In genomic region chr1:132304618-132305214, GRCm38 (mm10) we compare ENCODE assay signal across 21 mouse cellular contexts. TPM values are rescaled to one million over a fixed set of nuclear protein-coding genes. Genes with fewer than 3 reads are reported as not detected.
A peak's percentile ranks its signal among the peaks of the same experiment; 100 is the strongest.
DNase-seq lines count a peak whose midpoint lies in the region; ATAC-seq lines count a peak whose summit lies in the region.
"Had no signal": no experiment of that assay in that cellular context is flagged by ENCODE, and none has a peak within 500 bp of the region (broad histone marks: within the 10 kb centered on the region; RNA-seq: fewer than 3 reads in every experiment).

No protein-coding gene starts in this region.

- peaks cover 59% of the 10 kb centered on the region for H3K4me1 ChIP-seq in hindbrain, embryonic 10.5 days (replicated peaks)
- H3K4me1 ChIP-seq in hindbrain, embryonic 11.5 days (replicated peaks; ENCODE audit: control insufficient read depth, insufficient read depth, low read length): no peaks in the 10 kb centered on the region; the same call in 1 of the 2 replicates
- 0 out of 2 replicates have a peak, but pooled peaks cover 3% of the 10 kb centered on the region for H3K4me1 ChIP-seq in kidney, embryonic 14.5 days (ENCODE audit: control insufficient read depth, insufficient read depth, low read length)
- H3K4me1 ChIP-seq: embryonic facial prominence, embryonic 15.5 days had no signal

- H3K9ac ChIP-seq in hindbrain, embryonic 11.5 days (ENCODE audit: low read depth, low read length): no peak overlapping the region
- no peak overlapping the region for H3K9ac ChIP-seq in kidney, embryonic 14.5 days (ENCODE audit: low read depth, low read length)
- H3K9ac ChIP-seq: embryonic facial prominence, embryonic 15.5 days; heart, embryonic 13.5 days; hindbrain, embryonic 13.5 days had no signal

- DNase-seq in hindbrain, embryonic 10.5 days (ENCODE audit: low spot score): no peak
- DNase-seq in hindbrain, embryonic 11.5 days (ENCODE audit: low spot score): no peak
- peak; percentile 51 for DNase-seq in kidney, adult 9 months
- peak; percentile 62 for DNase-seq in ZHBTc4 (ENCODE audit: low read depth, low spot score)
- DNase-seq in embryo, embryonic 9.5 days (ENCODE audit: extremely low spot score): peak; percentile 65
- DNase-seq in ovary, postnatal 10 days (ENCODE audit: low spot score): no peak
- DNase-seq: adrenal gland, adult 2 months; cerebellum, adult 11 months; cerebellum, adult 8-10 months; cerebellum, postnatal 14 days; gastrocnemius, postnatal 36 days; heart, adult 11 months; heart, postnatal 36 days had no signal

- H3K27ac ChIP-seq in hindbrain, embryonic 10.5 days: peak overlapping the region; percentile 40; the same call in 1 of the 2 replicates
- H3K27ac ChIP-seq in hindbrain, embryonic 11.5 days (ENCODE audit: low read depth, low read length): no peak overlapping the region
- H3K27ac ChIP-seq in kidney, embryonic 14.5 days (ENCODE audit: low read depth, low read length): no peak overlapping the region
- H3K27ac ChIP-seq: embryonic facial prominence, embryonic 15.5 days; forebrain, embryonic 10.5 days; heart, embryonic 13.5 days; hindbrain, embryonic 13.5 days; hindbrain, postnatal 0 days had no signal

- no peaks in the 10 kb centered on the region for H3K36me3 ChIP-seq in hindbrain, embryonic 10.5 days
- H3K36me3 ChIP-seq in hindbrain, embryonic 11.5 days (ENCODE audit: control insufficient read depth, insufficient read depth, low read length): no peaks in the 10 kb centered on the region
- no peaks in the 10 kb centered on the region for H3K36me3 ChIP-seq in kidney, embryonic 14.5 days (ENCODE audit: control insufficient read depth, insufficient read depth, low read length)
- H3K36me3 ChIP-seq: embryonic facial prominence, embryonic 15.5 days; forebrain, embryonic 10.5 days; heart, embryonic 13.5 days had no signal

- no peak overlapping the region for H3K4me2 ChIP-seq in hindbrain, embryonic 11.5 days (replicated peaks; ENCODE audit: low read depth, low read length)
- H3K4me2 ChIP-seq in kidney, embryonic 14.5 days (replicated peaks; ENCODE audit: low read depth, low read length): no peak overlapping the region
- H3K4me2 ChIP-seq: embryonic facial prominence, embryonic 15.5 days; heart, embryonic 13.5 days; hindbrain, embryonic 13.5 days had no signal

- peaks cover 39% of the 10 kb centered on the region for H3K27me3 ChIP-seq in hindbrain, embryonic 10.5 days (ENCODE audit: insufficient read depth, poor library complexity, severe bottlenecking)
- H3K27me3 ChIP-seq in hindbrain, embryonic 11.5 days (ENCODE audit: control insufficient read depth, insufficient read depth, low read length): no peaks in the 10 kb centered on the region; the same call in 1 of the 2 replicates
- peaks cover 8% of the 10 kb centered on the region for H3K27me3 ChIP-seq in kidney, embryonic 14.5 days (ENCODE audit: control insufficient read depth, insufficient read depth, low read length)

- no peak overlapping the region for H3K4me3 ChIP-seq in hindbrain, embryonic 10.5 days
- H3K4me3 ChIP-seq in hindbrain, embryonic 11.5 days (ENCODE audit: low read depth, low read length): no peak overlapping the region
- no peak overlapping the region for H3K4me3 ChIP-seq in kidney, embryonic 14.5 days (ENCODE audit: low read length)
- H3K4me3 ChIP-seq: embryonic facial prominence, embryonic 15.5 days; erythroblast, embryonic 14.5 days; forebrain, embryonic 10.5 days; heart, embryonic 13.5 days; hindbrain, embryonic 13.5 days had no signal

- 18% methylated on average over 9 of the region's 9 CpGs for WGBS in hindbrain, embryonic 10.5 days
- WGBS in hindbrain, embryonic 11.5 days: 21% methylated on average over 9 of the region's 9 CpGs
- WGBS in kidney, embryonic 14.5 days: 20% methylated on average over 9 of the region's 9 CpGs

- no peak for ATAC-seq in hindbrain, embryonic 11.5 days (ENCODE audit: low FRiP score)
- no peak for ATAC-seq in kidney, embryonic 14.5 days (ENCODE audit: low FRiP score, low TSS enrichment)
- ATAC-seq: forebrain, embryonic 14.5 days; hindbrain, postnatal 0 days had no signal

- H3K9me3 ChIP-seq in hindbrain, embryonic 10.5 days: no peaks in the 10 kb centered on the region
- no peaks in the 10 kb centered on the region for H3K9me3 ChIP-seq in hindbrain, embryonic 11.5 days (ENCODE audit: control insufficient read depth, low read length)
- H3K9me3 ChIP-seq in kidney, embryonic 14.5 days (ENCODE audit: control insufficient read depth, low read length): no peaks in the 10 kb centered on the region
- H3K9me3 ChIP-seq: embryonic facial prominence, embryonic 15.5 days; forebrain, embryonic 10.5 days; heart, embryonic 13.5 days; hindbrain, embryonic 13.5 days had no signal

RNA-seq across cellular contexts. Expression of gene Klhdc8a, which starts 6.3 kb away (rescaled TPM):
- 1.0 and 3.5 TPM in 2 replicates for polyA plus RNA-seq in hindbrain, embryonic 10.5 days (2016; fragmentation: Nextera tagmentation; extraction: Ambion mirVana)
- 2.9 and 3.0 TPM in 2 replicates for polyA plus RNA-seq in hindbrain, embryonic 11.5 days (2014; fragmentation: Nextera tagmentation; extraction: Ambion mirVana)
- 1.3 and 1.4 TPM in 2 replicates for polyA plus RNA-seq in kidney, embryonic 14.5 days (2014; fragmentation: Nextera tagmentation; extraction: Ambion mirVana)
- polyA plus RNA-seq: erythroblast, embryonic 14.5 days had no signal

RNA-seq across cellular contexts. Expression of gene Nuak2, which starts 11.2 kb away (rescaled TPM):
- 42.3 and 44.4 TPM in 2 replicates for polyA plus RNA-seq in hindbrain, embryonic 10.5 days (2016; fragmentation: Nextera tagmentation; extraction: Ambion mirVana)
- polyA plus RNA-seq in hindbrain, embryonic 11.5 days (2014; fragmentation: Nextera tagmentation; extraction: Ambion mirVana): 33.1 and 39.3 TPM in 2 replicates
- 1.4 and 2.3 TPM in 2 replicates for polyA plus RNA-seq in kidney, embryonic 14.5 days (2014; fragmentation: Nextera tagmentation; extraction: Ambion mirVana)
- polyA plus RNA-seq: erythroblast, embryonic 14.5 days had no signal

Comparison
In these comparisons a context has a peak if more than half of its experiments do, and no peak if none do; other contexts are left out.
1. DNase-seq: peak in kidney, adult 9 months (single experiment), ZHBTc4 (single experiment) and embryo, embryonic 9.5 days (single experiment); none in hindbrain, embryonic 10.5 days (single experiment), hindbrain, embryonic 11.5 days (single experiment) and ovary, postnatal 10 days (single experiment).
2. RNA of gene Nuak2, which starts 11.2 kb away (polyA plus RNA-seq): 42.3 to 44.4 TPM in hindbrain, embryonic 10.5 days and 33.1 to 39.3 TPM in hindbrain, embryonic 11.5 days; 1.4 to 2.3 TPM in kidney, embryonic 14.5 days; every median in the first group is over 10 times any median in the second.